Mouse (Mus musculus): ENCODE results near the gene Hltf. TPM values are rescaled to one million over a fixed set of nuclear protein-coding genes. Genes with fewer than 3 reads are reported as not detected.
"Not testable (repeated sequence)": the region's sequence is repeated elsewhere in the genome, so short reads cannot be mapped to it uniquely, and the experiment has no call there.

Gene Hltf
- polyA plus RNA-seq, 1 experiment from 2014 or later, result 20.4 TPM

- H3K9ac ChIP-seq (ENCODE audit: low read depth, low read length), result no peak overlapping the region
Measured at GRCm38 (mm10) chr3:20119044-20119591, 61.5 kb downstream of the Hltf start.

GRCm38 (mm10) chr3:20119686-20120244 lies 62.2 kb downstream of the Hltf start:
- WGBS, result 65% methylated on average over 4 of the region's 4 CpGs
- no peak overlapping the region for H3K4me2 ChIP-seq (ENCODE audit: low read depth, low read length)
- no peak overlapping the region for H3K27ac ChIP-seq (replicated peaks; ENCODE audit: low read depth, low read length)
- H3K27me3 ChIP-seq (replicated peaks; ENCODE audit: control insufficient read depth, insufficient read depth, low read length), result no peaks in the 10 kb centered on the region
- H3K4me1 ChIP-seq (ENCODE audit: control insufficient read depth, insufficient read depth, low read length), result no peaks in the 10 kb centered on the region
- H3K9me3 ChIP-seq (ENCODE audit: control insufficient read depth, low read length), result no peaks in the 10 kb centered on the region
- H3K4me3 ChIP-seq (ENCODE audit: low read depth, low read length), result no peak overlapping the region
- no peak for ATAC-seq (ENCODE audit: low read depth)
- H3K36me3 ChIP-seq (ENCODE audit: control insufficient read depth, insufficient read depth, low read length), result peaks cover 24% of the 10 kb centered on the region
- no peak for DNase-seq (ENCODE audit: low spot score)
- H3K9ac ChIP-seq (ENCODE audit: low read depth, low read length), result no peak overlapping the region

More at GRCm38 (mm10) chr3:20119044-20119591, 61.5 kb downstream of the Hltf start:
- Histone ChIP-seq H3K36me3 (ENCODE audit: control insufficient read depth, insufficient read depth, low read length) (peaks cover 24% of the 10 kb centered on the region), H3K4me2 (ENCODE audit: low read depth, low read length) (no peak overlapping the region), H3K9me3 (ENCODE audit: control insufficient read depth, low read length) (no peaks in the 10 kb centered on the region), H3K4me1 (ENCODE audit: control insufficient read depth, insufficient read depth, low read length) (no peaks in the 10 kb centered on the region), H3K27me3 (replicated peaks; ENCODE audit: control insufficient read depth, insufficient read depth, low read length) (no peaks in the 10 kb centered on the region), H3K27ac (replicated peaks; ENCODE audit: low read depth, low read length) (no peak overlapping the region), H3K4me3 (ENCODE audit: low read depth, low read length) (no peak overlapping the region)
- ATAC-seq (ENCODE audit: low read depth) (no peak), DNase-seq (ENCODE audit: low spot score) (no peak)
- 93% methylated on average over 19 of the region's 19 CpGs for WGBS

GRCm38 (mm10) chr3:20121582-20121981 lies 64.0 kb downstream of the Hltf start:
- H3K4me2 ChIP-seq (ENCODE audit: low read depth, low read length); H3K27me3 ChIP-seq (replicated peaks; ENCODE audit: control insufficient read depth, insufficient read depth, low read length); H3K27ac ChIP-seq (replicated peaks; ENCODE audit: low read depth, low read length); H3K9me3 ChIP-seq (ENCODE audit: control insufficient read depth, low read length); H3K4me1 ChIP-seq (ENCODE audit: control insufficient read depth, insufficient read depth, low read length); H3K4me3 ChIP-seq (ENCODE audit: low read depth, low read length); DNase-seq (ENCODE audit: low spot score); ATAC-seq (ENCODE audit: low read depth); H3K9ac ChIP-seq (ENCODE audit: low read depth, low read length): not testable (repeated sequence)
- WGBS, result 90% methylated on average over 5 of the region's 5 CpGs
- peaks cover 21% of the 10 kb centered on the region for H3K36me3 ChIP-seq (ENCODE audit: control insufficient read depth, insufficient read depth, low read length)

GRCm38 (mm10) chr3:20125604-20126003 lies 68.0 kb downstream of the Hltf start:
- 96% methylated on average over 5 of the region's 5 CpGs for WGBS
- Histone ChIP-seq H3K27ac (replicated peaks; ENCODE audit: low read depth, low read length) (no peak overlapping the region), H3K4me3 (ENCODE audit: low read depth, low read length) (no peak overlapping the region), H3K4me2 (ENCODE audit: low read depth, low read length) (no peak overlapping the region), H3K36me3 (ENCODE audit: control insufficient read depth, insufficient read depth, low read length) (peaks cover 12% of the 10 kb centered on the region; the same call in 1 of the 2 replicates), H3K4me1 (ENCODE audit: control insufficient read depth, insufficient read depth, low read length) (no peaks in the 10 kb centered on the region), H3K27me3 (replicated peaks; ENCODE audit: control insufficient read depth, insufficient read depth, low read length) (no peaks in the 10 kb centered on the region), H3K9ac (ENCODE audit: low read depth, low read length) (no peak overlapping the region), H3K9me3 (ENCODE audit: control insufficient read depth, low read length) (no peaks in the 10 kb centered on the region)
- DNase-seq (ENCODE audit: low spot score), result no peak
- no peak for ATAC-seq (ENCODE audit: low read depth)

- WGBS, result 78% methylated on average over 2 of the region's 2 CpGs
- Histone ChIP-seq H3K9ac (ENCODE audit: low read depth, low read length) (no peak overlapping the region), H3K4me2 (ENCODE audit: low read depth, low read length) (no peak overlapping the region), H3K9me3 (ENCODE audit: control insufficient read depth, low read length) (no peaks in the 10 kb centered on the region), H3K4me3 (ENCODE audit: low read depth, low read length) (no peak overlapping the region), H3K36me3 (ENCODE audit: control insufficient read depth, insufficient read depth, low read length) (peaks cover 10% of the 10 kb centered on the region; the same call in 1 of the 2 replicates), H3K4me1 (ENCODE audit: control insufficient read depth, insufficient read depth, low read length) (no peaks in the 10 kb centered on the region), H3K27ac (replicated peaks; ENCODE audit: low read depth, low read length) (no peak overlapping the region), H3K27me3 (replicated peaks; ENCODE audit: control insufficient read depth, insufficient read depth, low read length) (no peaks in the 10 kb centered on the region)
- DNase-seq (ENCODE audit: low spot score) (no peak), ATAC-seq (ENCODE audit: low read depth) (no peak)
Measured at GRCm38 (mm10) chr3:20127047-20127595, 69.5 kb downstream of the Hltf start.

DNA sequence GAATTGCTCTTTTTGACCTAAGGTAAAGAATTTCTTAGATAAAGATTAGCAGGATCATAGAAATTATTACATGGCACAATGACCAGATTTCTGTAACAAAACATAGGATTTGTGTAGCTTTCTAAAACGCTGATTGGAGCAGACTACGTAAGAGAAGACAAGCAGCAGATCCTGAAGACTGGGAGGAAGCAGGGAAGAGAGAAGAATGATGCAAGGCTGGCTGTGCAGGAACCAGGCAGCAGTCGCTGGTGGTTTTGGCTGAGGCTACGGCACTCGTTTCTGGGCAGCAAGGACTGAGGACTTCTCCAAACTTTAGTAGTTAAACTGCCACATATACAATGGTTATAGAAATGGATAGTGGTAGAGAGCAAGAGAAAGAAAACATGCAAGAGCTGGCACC lies 71.9 kb downstream of the Hltf start:
- Histone ChIP-seq H3K27ac (replicated peaks; ENCODE audit: low read depth, low read length) (no peak overlapping the region), H3K27me3 (replicated peaks; ENCODE audit: control insufficient read depth, insufficient read depth, low read length) (no peaks in the 10 kb centered on the region), H3K4me1 (ENCODE audit: control insufficient read depth, insufficient read depth, low read length) (no peaks in the 10 kb centered on the region), H3K9me3 (ENCODE audit: control insufficient read depth, low read length) (no peaks in the 10 kb centered on the region), H3K4me2 (ENCODE audit: low read depth, low read length) (no peak overlapping the region), H3K36me3 (ENCODE audit: control insufficient read depth, insufficient read depth, low read length) (no peaks in the 10 kb centered on the region), H3K9ac (ENCODE audit: low read depth, low read length) (no peak overlapping the region), H3K4me3 (ENCODE audit: low read depth, low read length) (no peak overlapping the region)
- ATAC-seq (ENCODE audit: low read depth) (no peak), DNase-seq (ENCODE audit: low spot score) (no peak)
- 93% methylated on average over 5 of the region's 5 CpGs for WGBS

- H3K4me1 ChIP-seq (ENCODE audit: control insufficient read depth, insufficient read depth, low read length), result no peaks in the 10 kb centered on the region
- no peaks in the 10 kb centered on the region for H3K36me3 ChIP-seq (ENCODE audit: control insufficient read depth, insufficient read depth, low read length)
- H3K9me3 ChIP-seq (ENCODE audit: control insufficient read depth, low read length), result no peaks in the 10 kb centered on the region
- ATAC-seq (ENCODE audit: low read depth) (no peak), DNase-seq (ENCODE audit: low spot score) (no peak)
- H3K4me2 ChIP-seq (ENCODE audit: low read depth, low read length), result no peak overlapping the region
- H3K27me3 ChIP-seq (replicated peaks; ENCODE audit: control insufficient read depth, insufficient read depth, low read length), result no peaks in the 10 kb centered on the region
- H3K9ac ChIP-seq (ENCODE audit: low read depth, low read length), result no peak overlapping the region
- H3K4me3 ChIP-seq (ENCODE audit: low read depth, low read length), result no peak overlapping the region
- 76% methylated on average over 8 of the region's 8 CpGs for WGBS
- no peak overlapping the region for H3K27ac ChIP-seq (replicated peaks; ENCODE audit: low read depth, low read length)
Measured at GRCm38 (mm10) chr3:20130456-20131349, 73.1 kb downstream of the Hltf start.

GRCm38 (mm10) chr3:20131350-20131720 lies 73.7 kb downstream of the Hltf start:
- no peak for ATAC-seq (ENCODE audit: low read depth)

More at GRCm38 (mm10) chr3:20131350-20131720, 73.7 kb downstream of the Hltf start:
- no peak for DNase-seq (ENCODE audit: low spot score)
- no peaks in the 10 kb centered on the region for H3K27me3 ChIP-seq (replicated peaks; ENCODE audit: control insufficient read depth, insufficient read depth, low read length)
- WGBS, result 83% methylated on average over 2 of the region's 2 CpGs
- no peak overlapping the region for H3K27ac ChIP-seq (replicated peaks; ENCODE audit: low read depth, low read length)
- H3K4me2 ChIP-seq (ENCODE audit: low read depth, low read length), result no peak overlapping the region
- H3K9ac ChIP-seq (ENCODE audit: low read depth, low read length), result no peak overlapping the region
- no peaks in the 10 kb centered on the region for H3K9me3 ChIP-seq (ENCODE audit: control insufficient read depth, low read length)
- H3K4me1 ChIP-seq (ENCODE audit: control insufficient read depth, insufficient read depth, low read length), result no peaks in the 10 kb centered on the region
- no peak overlapping the region for H3K4me3 ChIP-seq (ENCODE audit: low read depth, low read length)
- H3K36me3 ChIP-seq (ENCODE audit: control insufficient read depth, insufficient read depth, low read length), result no peaks in the 10 kb centered on the region

Measured in embryonic facial prominence, embryonic 14.5 days (tissue).